ENCODE assay signal across 8 mouse cellular contexts in the genomic region with DNA sequence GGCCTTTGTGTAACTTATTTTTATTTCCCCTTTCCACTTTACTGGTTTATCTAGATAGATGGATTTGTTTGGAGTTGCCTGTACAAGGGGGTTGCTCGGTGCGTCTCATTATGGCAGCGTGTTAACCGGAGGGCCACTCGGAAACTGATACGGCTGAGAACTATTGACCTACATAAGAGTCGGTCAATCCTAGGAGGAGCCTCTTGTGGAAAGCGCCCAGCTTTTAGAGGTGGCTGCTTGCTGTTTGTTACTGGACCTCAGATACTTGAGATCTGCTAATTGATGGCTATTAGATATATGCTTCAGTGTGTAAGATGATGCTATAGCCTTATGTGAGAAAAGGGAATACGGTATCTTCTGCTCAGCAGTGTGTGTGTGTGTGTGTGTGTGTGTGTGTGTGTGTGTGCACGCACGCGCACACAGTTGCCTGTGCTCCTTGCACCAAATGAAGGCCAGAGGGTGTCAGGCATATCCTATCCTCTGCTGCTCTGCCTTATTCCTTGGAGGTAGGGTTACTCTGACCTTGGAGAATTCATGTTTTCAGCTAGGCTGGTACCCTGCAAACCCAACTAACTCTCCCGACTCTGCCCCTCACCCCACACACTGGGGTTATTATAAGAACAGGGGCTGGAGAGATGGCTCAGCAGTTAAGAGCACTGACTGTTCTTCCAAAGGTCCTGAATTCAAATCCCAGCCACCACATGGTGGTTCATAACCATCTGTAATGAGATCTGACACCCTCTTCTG. TPM values are rescaled to one million over a fixed set of nuclear protein-coding genes. Genes with fewer than 3 reads are reported as not detected.
DNase-seq lines count a peak whose midpoint lies in the region; ATAC-seq and TF ChIP-seq lines count a peak whose summit lies in the region.
"Had no signal": no experiment of that assay in that cellular context is flagged by ENCODE, and none has a peak within 500 bp of the region (broad histone marks: within the 10 kb centered on the region; RNA-seq: fewer than 3 reads in every experiment).

No protein-coding gene starts in this region.

- H3K9ac ChIP-seq in kidney, embryonic 15.5 days, result no peak overlapping the region
- H3K9ac ChIP-seq in forebrain, embryonic 14.5 days (ENCODE audit: low read length), result 0 out of 2 replicates have a peak overlapping the region, but pooled peaks have one; percentile 7
- H3K9ac ChIP-seq: liver, embryonic 13.5 days had no signal

- H3K36me3 ChIP-seq in kidney, embryonic 15.5 days, result 0 out of 2 replicates have a peak, but pooled peaks cover 3% of the 10 kb centered on the region
- 0 out of 2 replicates have a peak, but pooled peaks cover 1% of the 10 kb centered on the region for H3K36me3 ChIP-seq in forebrain, embryonic 14.5 days (ENCODE audit: control insufficient read depth, insufficient read depth, low read length)
- no peaks in the 10 kb centered on the region for H3K36me3 ChIP-seq in myocyte (ENCODE audit: control insufficient read depth, insufficient read depth)
- H3K36me3 ChIP-seq: liver, embryonic 13.5 days had no signal

- peak overlapping the region; percentile 81 for H3K4me3 ChIP-seq in kidney, embryonic 15.5 days (replicated peaks)
- peak overlapping the region; percentile 83; the same call in 1 of the 2 replicates for H3K4me3 ChIP-seq in cortical plate, adult 2 months (ENCODE audit: insufficient read depth, low read length)
- H3K4me3 ChIP-seq in forebrain, embryonic 14.5 days (ENCODE audit: low read depth, low read length), result peak overlapping the region; percentile 92
- no peak overlapping the region for H3K4me3 ChIP-seq in myocyte
- H3K4me3 ChIP-seq: liver, embryonic 13.5 days had no signal

- H3K27me3 ChIP-seq in kidney, embryonic 15.5 days, result no peaks in the 10 kb centered on the region
- H3K27me3 ChIP-seq in forebrain, embryonic 14.5 days (replicated peaks; ENCODE audit: control insufficient read depth, insufficient read depth, low read length), result no peaks in the 10 kb centered on the region
- H3K27me3 ChIP-seq in myocyte (ENCODE audit: control insufficient read depth, insufficient read depth, insufficient read length), result no peaks in the 10 kb centered on the region
- H3K27me3 ChIP-seq: liver, embryonic 13.5 days had no signal

- no peak for DNase-seq in kidney, adult 11 months
- no peak for DNase-seq in forebrain, embryonic 14.5 days (ENCODE audit: low spot score)
- no peak for DNase-seq in urinary bladder, postnatal 10 days (ENCODE audit: low spot score)
- no peak for DNase-seq in spleen, adult 18-20 months
- DNase-seq: liver, embryonic 13.5 days had no signal

- no peak for TF ChIP-seq CTCF in cortical plate, adult 2 months (IDR thresholded peaks at IDR 0.05; ENCODE audit: extremely low read depth, insufficient read depth, low read length)

- no peak overlapping the region for H3ac ChIP-seq in myocyte (ENCODE audit: control insufficient read depth, insufficient read length)

- WGBS in kidney, embryonic 15.5 days, result 35% methylated on average over 13 of the region's 13 CpGs
- 61% methylated on average over 13 of the region's 13 CpGs for WGBS in forebrain, embryonic 14.5 days

- H3K4me2 ChIP-seq in kidney, embryonic 15.5 days, result peak overlapping the region; percentile 79
- peak overlapping the region; percentile 53 for H3K4me2 ChIP-seq in forebrain, embryonic 14.5 days (ENCODE audit: low read length)
- H3K4me2 ChIP-seq in myocyte (ENCODE audit: low read depth), result peak overlapping the region; percentile 91

- no peak for TF ChIP-seq POLR2A in cortical plate, adult 2 months (IDR thresholded peaks at IDR 0.05; ENCODE audit: extremely low read depth, insufficient read depth, low read length)
- TF ChIP-seq POLR2A in myocyte (IDR thresholded peaks at IDR 0.05; ENCODE audit: insufficient read length, low read depth), result no peak

- no peaks in the 10 kb centered on the region for H3K9me3 ChIP-seq in kidney, embryonic 15.5 days (replicated peaks)
- H3K9me3 ChIP-seq in forebrain, embryonic 14.5 days (replicated peaks; ENCODE audit: control insufficient read depth, low read length), result no peaks in the 10 kb centered on the region
- H3K9me3 ChIP-seq: liver, embryonic 13.5 days had no signal

- peaks cover 74% of the 10 kb centered on the region for H3K4me1 ChIP-seq in kidney, embryonic 15.5 days
- peaks cover 19% of the 10 kb centered on the region for H3K4me1 ChIP-seq in cortical plate, adult 2 months (ENCODE audit: control insufficient read depth, insufficient read depth, low read length)
- H3K4me1 ChIP-seq in forebrain, embryonic 14.5 days (ENCODE audit: control insufficient read depth, insufficient read depth, low read length), result peaks cover 44% of the 10 kb centered on the region

- H3K27ac ChIP-seq in kidney, embryonic 15.5 days, result peak overlapping the region; percentile 99
- no peak overlapping the region for H3K27ac ChIP-seq in cortical plate, adult 2 months (ENCODE audit: insufficient read depth, low read length)
- H3K27ac ChIP-seq in forebrain, embryonic 14.5 days (ENCODE audit: low read depth, low read length), result no peak overlapping the region
- H3K27ac ChIP-seq: liver, embryonic 13.5 days had no signal

- no peak for ATAC-seq in kidney, embryonic 15.5 days (replicated peaks; ENCODE audit: low FRiP score)
- ATAC-seq in forebrain, embryonic 14.5 days, result no peak

- peaks cover 91% of the 10 kb centered on the region for H3K79me2 ChIP-seq in myocyte (ENCODE audit: control insufficient read depth, insufficient read depth)

TF ChIP-seq in myocyte, 11 proteins besides CTCF, POLR2A, EP300 and RAD21:
- TF ChIP-seq TCF3 (IDR thresholded peaks at IDR 0.05; ENCODE audit: insufficient read length, low read depth) (no peak), USF1 (IDR thresholded peaks at IDR 0.05; ENCODE audit: low read depth) (no peak), MYOD1 (IDR thresholded peaks at IDR 0.05; ENCODE audit: control insufficient read depth in 1 of 3, insufficient read length in 2 of 3, low read depth in 2 of 3) (no peak)
TF ChIP-seq in myocyte: peak in this region for 0.

RNA-seq across cellular contexts. Expression of a gene that starts 2.6 kb away (rescaled TPM):
- polyA plus RNA-seq in kidney, embryonic 15.5 days (2015; fragmentation: Nextera tagmentation; extraction: Ambion mirVana), result 47.0 and 49.1 TPM in 2 replicates
- polyA plus RNA-seq in cortical plate, adult 2 months (2012; rRNA removed), result 23.5 and 26.4 TPM in 2 replicates
- polyA plus RNA-seq in forebrain, embryonic 14.5 days (2014; fragmentation: Nextera tagmentation; extraction: Ambion mirVana), result 26.7 and 28.6 TPM in 2 replicates
- polyA plus RNA-seq in myocyte (2012; fragmentation: generic; extraction: Trizol), result 13.0 TPM

RNA-seq across cellular contexts. Expression of a gene that starts 3.4 kb away (rescaled TPM):
- polyA plus RNA-seq in kidney, embryonic 15.5 days (2015; fragmentation: Nextera tagmentation; extraction: Ambion mirVana), result 38.0 and 42.6 TPM in 2 replicates
- 31.8 and 32.4 TPM in 2 replicates for polyA plus RNA-seq in cortical plate, adult 2 months (2012; rRNA removed)
- polyA plus RNA-seq in forebrain, embryonic 14.5 days (2014; fragmentation: Nextera tagmentation; extraction: Ambion mirVana), result 35.1 and 42.9 TPM in 2 replicates
- 5.6 TPM for polyA plus RNA-seq in myocyte (2012; fragmentation: generic; extraction: Trizol)
